Mouse (Mus musculus): ENCODE results near the gene Sh3tc1.

Gene Sh3tc1

DNA sequence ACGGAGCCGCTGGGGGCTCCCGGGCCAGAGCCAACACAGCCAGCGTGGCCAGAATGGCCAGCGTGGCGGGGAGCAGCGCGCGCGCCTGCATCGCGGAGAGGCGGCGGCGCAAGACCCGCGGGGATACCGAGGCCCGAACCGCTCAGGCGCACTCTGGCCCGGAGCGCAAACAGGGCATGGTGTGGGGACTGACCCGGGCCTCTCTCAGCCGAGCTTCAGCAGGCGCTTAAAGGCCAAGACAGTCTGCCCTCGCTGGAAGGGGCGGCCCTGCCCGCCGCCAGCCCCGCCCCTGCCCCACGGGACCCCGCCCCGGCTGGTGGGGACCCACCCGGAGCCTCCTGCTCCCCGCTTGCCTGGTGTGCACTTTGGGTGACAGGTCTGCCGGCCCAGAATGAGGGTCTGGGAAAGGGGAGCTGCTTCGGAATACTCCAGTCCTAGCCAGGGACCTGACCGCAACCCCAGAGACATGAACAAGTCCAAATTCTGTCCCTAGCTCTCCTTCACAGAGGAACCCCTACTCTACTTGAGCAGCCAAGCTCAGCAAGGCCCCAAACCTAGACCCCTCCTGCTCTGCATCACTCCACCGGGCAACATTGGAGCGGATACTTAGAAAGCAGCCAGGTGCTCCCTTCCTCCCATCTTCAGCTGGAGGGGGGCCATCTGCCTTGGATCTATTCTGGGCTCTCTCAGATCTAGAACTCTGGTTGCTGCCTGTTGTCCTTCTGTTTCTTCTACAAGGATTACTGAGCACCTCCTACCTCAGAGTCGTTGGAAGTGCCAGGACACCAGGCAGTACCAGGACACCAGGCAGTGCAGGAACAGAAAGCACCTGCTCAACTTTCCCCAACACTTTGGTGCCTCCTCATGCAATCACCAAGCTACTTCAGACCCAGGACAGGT lies 60.3 kb downstream of the Sh3tc1 start, which contains the start of gene Htra3:
Gene Htra3 (minus strand): TSS at position 527 of the 900 bp plus-strand sequence.
- DNase-seq, result peak in 1 of 2 experiments; percentile 40

DNA sequence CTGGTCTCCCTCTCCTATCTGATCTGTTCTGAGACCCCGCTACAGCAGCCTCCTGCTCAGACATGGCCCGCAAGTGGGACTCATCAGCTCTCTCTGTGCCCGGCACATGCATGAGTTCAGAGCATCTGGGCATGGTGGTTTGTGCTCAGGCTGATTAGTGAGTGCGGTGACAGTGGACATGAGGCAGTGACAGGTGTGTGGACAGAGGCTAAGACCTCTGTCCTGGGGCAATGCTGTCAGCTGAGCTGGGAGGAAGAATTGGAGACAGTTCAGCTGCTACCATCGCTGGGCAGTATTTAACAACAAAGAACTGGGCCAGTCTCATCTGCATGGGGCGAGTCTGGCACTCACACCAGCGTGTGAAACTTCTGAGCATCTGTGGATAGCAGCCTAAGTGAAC lies 62.8 kb downstream of the Sh3tc1 start:
- DNase-seq, result no peak

DNA sequence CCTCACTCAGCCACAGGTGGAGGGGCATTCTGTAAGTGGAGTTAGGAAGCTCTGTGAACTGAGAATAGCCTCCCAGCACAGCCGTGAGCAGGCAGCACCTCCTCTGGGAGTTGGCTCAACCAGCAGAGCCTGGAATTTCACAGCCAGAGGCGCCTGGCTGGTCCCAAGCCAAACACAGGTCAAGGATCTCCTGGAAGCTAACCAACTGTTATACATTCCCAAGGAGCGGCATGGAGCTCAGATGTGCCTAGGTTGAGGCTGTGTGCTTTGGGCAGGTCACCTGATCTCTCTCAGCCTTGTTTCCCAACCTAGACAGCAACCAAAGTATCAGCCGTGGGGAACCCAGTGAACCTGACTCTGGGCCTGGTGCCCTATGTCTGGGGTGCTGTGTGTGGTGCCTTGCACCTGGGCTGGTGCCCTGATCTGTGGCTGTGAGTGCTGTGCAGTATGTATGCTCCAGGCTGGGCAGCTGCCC lies 65.7 kb downstream of the Sh3tc1 start:
- peak in 1 of 2 experiments; percentile 34 for DNase-seq

DNA sequence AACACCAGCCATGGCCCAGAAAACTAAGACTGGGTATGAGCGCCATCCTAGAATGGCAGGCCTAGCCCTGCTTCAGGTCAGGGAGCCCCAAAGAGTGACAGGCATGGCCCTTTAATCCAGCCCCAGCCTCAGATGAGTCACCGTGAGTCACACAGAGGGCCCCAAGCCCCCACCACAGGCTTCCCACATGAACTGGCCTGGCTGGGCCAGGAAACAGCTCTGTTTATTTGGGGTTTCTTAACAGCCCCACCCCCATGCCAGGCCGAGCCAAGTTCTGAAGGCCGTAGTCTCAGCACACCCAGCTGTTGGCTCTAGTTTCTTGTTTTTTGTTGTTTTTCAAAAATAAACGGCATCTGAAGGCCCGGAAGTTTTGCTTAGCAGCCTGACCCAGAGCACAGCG lies 66.7 kb downstream of the Sh3tc1 start:
- peak; percentile 50 to 59 for DNase-seq

DNA sequence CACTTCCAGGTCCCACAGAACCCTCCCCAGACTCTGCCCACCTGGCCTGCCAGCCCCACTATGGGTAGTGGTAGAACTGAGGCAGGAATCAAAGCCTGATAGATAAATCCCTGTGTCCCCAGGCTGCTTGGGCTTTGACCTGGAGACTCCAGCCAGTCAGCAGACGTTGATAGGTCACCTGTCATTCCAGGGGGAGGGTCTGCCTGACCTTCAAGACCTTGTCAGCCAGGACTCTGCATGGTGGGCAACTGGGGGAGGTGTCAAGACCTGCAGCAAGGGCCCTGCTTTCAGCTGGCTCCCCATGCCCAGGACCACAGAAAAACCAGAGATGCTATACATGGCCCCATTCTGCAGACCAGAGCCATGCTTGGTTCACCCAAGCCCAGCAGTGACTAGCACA lies 67.2 kb downstream of the Sh3tc1 start:
- no peak for DNase-seq

DNA sequence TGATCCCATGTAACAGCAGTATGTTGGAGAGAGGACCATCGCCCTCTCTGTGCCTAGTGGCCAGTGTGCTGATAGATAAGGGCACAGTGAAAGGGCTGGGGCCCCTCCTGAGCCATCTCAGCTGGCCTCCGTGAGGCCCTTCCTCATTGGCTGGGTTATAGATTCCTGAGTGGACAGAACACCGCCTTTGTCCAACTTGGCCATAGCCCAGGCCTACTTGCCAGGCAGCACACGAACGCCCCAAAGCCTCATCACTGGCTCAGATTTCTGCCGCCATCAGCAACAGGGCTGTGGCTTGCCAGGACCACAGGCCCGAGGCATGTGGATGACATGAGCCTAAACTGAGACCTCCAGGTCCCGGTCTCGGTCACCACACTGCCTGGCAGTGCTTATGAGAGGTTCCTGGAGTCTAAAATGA lies 68.3 kb downstream of the Sh3tc1 start:
- peak; percentile 82 to 88 for DNase-seq

DNA sequence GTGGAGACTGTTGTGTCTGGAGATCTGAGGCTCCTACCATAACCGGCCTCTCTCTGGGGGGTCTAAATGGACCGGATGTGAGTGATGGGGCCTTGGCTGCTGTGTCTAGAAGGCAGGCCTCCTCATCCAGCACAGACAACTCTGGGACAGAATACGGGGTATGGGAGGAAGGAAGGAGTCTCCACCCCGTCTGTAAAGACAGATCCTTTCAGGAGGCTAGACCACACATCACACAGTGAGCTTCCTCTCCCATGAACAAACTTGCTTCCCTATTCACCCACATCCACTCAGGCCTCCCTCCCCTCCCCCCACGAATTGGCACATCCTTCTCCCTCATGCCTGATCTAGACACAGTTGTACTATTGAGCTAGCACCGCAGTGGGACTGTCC lies 69.4 kb downstream of the Sh3tc1 start:
- DNase-seq, result peak; percentile 45 to 59

DNA sequence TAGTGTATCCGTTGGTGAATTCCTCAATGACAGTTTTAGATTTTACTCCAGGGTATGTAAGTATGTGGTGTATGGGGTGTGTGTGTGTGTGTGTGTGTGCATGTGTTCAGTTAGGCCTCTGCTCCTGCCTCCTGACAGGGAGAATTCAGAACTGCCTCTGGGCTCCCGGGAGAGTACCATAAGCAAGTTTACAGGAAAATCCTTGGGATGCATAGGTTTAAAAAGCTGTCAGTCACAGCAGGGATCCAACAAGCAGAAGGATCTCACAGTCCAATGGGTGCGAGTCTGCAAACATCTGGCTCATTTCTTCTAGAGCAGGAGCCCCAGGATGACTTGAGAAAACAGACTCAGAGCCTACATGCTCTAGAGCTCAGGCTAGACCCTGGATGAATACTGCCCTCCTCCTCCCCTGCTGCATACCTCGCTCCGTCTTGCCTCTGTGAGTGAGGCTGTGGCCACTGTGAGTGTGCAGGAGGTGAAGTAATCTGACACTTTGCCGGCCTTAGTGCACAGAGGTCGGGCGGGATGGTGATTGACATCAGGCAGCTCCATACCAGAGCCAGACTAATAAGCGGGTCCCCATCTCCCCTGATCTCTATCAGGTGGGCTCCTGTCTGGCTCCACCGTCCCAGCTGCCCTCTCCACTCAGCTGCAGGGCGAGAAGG lies 69.9 kb downstream of the Sh3tc1 start:
- no peak for DNase-seq

DNA sequence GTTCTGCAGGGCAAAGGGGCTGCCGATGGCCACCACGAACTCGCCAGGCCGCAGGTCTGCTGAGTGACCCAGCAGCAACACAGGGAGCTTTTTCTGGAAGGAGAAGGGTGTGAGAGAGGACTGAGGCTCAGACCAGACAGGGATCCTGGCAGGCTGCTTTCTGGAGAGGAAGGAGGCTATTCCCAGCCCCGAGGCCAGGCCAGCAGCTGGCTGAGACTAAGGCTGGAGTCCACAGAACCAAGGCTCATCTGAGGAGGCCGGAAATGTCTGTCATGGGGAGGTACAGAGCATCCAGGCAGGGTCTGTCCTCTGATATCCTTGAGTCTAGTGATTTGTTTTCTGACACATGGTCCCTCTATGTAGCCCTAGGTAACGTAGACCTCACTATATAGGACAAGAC lies 73.6 kb downstream of the Sh3tc1 start:
- no peak for DNase-seq

DNA sequence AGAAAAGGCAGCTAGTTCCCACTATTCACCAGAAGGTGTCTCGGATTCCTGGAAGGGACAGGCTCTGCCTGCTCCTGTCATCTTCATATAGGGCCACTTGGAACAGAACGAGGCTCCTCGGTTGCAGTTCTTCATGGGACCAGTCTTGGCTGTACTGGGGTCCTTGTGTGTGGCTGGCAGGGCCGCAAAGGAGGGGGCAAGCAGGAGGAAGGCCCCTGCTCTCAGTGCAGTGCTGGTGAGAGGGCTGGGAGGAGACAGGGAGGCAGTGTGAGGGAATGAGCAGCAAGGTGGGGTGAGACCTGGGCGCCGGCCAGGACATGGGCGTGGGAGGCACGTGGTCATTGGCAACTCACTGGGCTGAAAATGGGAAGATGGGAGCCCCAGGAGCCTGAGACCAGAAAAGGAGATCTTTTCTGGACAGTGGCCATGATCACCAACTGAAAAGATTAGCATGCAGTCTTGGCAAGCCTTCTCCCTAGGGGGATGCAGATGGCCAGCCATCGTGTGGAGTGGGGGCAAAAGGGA lies 77.7 kb downstream of the Sh3tc1 start:
- DNase-seq, result peak; percentile 50 to 55

DNA sequence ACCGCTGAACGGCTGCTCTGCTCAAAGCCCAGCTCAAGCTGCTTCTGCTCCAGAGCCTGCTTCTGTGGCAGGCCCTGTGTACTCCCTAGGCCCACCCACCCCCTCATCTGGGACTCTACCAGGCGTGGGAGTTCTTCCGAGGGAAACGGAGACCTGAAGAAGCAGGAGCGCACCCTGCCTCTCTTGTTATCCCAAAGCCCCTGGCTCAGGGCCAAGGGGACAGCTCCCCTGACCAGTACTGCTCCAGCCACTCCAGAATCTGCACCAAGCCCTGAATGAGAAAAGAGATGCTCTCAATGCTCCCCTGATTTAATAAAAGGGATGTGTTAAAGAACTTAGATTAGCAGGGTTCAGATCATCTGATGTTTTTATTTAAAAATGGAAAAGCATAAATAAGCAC lies 78.6 kb downstream of the Sh3tc1 start:
- no peak for DNase-seq

DNA sequence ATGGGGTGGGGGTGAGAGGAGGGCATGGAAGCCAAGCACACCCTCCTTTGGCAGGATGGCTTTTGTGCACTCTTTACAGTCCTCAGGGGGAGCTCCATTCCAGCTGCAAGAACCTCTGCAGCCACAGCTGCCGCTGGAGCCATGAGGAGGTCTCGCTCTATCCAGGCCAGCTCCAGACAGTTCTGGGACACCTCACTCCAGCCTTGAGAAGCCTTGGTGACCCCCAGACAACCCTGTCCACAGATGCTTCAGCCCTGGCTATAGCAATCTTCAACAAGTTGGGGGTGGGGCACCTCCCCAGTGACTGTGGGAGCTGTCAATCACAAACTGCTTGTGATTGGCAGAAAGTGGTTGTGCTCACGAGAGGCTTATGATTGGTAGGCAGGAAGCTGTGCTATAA lies 80.3 kb downstream of the Sh3tc1 start:
- DNase-seq, result no peak

DNA sequence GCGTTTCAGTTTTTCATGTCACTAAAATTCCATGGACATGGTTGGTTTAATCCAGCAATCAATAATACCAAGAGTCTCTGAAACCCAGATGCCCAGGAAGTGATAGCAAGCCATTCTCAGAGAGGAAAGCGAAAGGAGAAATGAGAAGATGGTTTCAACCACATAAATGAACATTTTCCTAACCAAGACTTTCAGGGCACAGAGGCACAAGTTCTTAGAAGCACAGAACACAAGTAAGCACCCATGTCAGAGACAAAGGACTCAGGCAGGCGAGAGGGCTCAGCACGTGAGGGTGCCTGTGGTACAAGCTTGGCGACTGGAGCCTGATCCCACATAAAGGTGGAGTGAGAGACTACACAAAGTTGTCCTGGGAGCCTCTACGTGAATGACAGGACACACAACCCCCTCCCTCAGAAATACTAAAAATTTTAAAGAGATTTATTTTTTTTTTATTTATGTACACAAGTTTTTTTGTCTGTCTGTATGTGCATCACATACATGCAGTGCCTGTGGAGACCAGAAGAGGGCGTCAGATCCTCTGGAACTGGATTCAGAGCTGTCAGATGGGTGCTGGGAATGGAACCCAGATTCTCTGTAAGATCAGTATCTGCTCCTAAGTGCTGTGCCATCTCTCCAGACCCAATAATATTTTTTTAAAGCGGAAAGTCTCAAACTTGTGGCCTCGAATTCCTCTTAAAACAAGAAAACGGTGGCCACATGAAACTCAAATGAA lies 83.9 kb downstream of the Sh3tc1 start:
- no peak for DNase-seq

DNA sequence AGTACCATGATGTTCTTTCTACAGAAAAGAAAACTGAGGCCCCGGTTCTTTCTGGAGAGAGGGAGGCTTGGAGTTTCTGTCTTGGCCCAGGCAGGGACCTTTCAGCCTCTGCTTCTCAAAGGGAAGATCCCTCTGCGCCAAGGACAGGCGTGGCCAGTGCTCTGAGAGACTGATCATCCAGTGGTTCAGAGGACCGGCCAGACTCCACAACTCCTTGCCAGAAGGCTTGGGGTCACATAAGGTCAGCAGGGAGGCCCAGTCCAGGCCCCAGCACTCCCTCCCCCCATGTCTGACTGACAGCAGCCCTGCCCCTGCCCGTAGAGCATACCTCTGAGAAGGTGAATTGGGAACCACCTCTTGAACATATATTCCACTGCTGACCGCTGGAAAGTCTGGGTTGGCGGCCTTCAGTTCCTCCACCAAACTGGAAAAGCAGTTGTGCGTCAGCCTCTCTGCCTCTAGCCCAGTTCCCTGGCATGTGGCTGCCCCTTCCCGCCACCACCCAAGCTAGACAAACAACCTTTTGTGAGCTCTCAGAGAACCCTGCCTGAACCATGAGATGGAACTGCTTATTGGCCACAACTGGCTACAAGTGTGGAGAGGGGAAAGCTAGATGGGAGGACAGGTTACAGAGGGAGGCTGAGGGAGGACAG lies 85.9 kb downstream of the Sh3tc1 start:
- DNase-seq, result no peak

DNA sequence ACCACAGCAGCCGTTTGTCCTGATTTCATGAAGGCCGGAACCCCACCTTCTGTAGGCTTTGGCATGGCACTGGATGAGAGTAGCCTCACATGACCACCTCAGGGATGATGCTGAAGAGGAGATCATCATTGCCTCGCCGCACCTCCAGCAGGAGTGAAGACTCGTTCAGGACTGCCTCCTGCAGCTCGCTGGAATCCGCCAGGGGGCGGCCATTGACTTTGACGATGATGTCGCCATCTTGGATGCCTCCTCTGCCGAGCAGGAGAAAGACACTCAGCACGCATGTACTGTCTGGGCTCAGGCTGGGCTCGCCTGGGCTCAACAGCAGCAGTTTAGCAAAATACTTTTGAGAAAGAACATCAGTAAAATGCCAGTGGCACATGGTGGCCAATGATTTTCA lies 86.9 kb downstream of the Sh3tc1 start:
- no peak for DNase-seq

DNA sequence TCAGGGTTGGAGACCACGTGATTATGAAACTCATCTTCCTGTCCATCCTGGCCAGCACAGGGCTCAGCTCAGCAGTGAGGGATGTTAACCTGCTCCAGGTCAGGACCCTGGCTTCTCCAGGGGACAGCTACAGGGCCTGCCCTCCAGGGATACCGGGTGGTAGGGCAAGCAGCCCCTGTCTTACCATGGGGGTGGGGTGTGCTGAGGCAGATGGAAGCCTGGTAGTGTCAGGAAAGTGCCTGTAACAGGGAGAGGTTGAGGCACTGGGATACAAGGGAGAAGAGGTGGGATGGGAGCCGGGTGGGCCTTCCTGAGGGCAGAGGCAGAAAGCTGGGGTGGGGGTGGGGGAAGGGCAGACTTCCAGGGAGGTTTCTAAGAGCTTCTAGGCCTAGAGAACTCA lies 87.5 kb downstream of the Sh3tc1 start:
- DNase-seq, result no peak

DNA sequence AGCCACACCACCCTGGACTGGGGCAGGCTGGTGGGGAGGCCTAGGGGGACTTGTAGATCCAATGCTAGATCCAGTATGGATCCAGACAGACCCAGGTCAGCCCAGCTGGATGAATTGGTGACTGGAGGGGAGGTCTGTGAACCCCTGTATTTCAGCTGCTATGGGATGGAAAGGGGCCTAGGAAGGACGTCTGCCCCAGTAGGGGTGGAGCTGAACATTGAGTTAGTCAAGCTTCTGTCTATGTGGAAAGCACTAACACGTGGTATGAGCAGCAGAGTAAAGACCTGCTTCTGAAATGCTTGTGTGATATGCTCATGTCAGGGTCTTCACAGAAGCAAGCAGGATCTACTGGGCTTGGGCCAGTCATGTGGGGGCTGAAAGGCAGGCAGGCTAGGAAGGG lies 91.6 kb downstream of the Sh3tc1 start:
- DNase-seq, result no peak

DNA sequence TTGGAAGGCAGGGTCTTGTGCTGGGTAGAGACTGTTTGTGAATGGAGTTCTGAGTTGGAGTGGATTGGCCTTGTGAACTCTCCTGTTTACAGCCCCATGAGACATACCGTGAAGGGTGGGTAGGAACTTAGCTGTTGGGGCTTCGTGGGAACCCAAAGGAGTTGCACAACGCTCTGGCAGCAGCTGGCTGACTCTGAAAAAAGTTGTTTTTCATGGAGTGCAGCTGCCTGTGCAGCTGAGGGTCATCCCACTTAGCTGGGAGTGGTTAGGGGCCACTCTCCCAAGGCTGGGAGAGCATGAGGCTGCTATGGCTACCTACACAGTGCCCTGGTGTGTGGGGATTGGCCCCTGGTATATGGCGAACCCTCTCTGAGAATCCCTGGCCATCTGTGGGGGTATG lies 92.2 kb downstream of the Sh3tc1 start:
- no peak for DNase-seq

Measured in cerebellum, postnatal 10 days (tissue).